Mouse (Mus musculus) lung, adult 2 months (tissue): ENCODE measurements around the gene Nat8f4.

ENCODE experiments used
- CTCF ChIP-seq: fragments of 200-500 bp; IDR thresholded peaks from 2 replicates; pipeline ENCODE4 v1.5.1; 2011; ENCODE audit warnings: mild to moderate bottlenecking, low read length, control low read depth; ENCODE audit not compliant: insufficient read depth
- POLR2A ChIP-seq: fragments of 200-500 bp; IDR thresholded peaks from 2 replicates; pipeline ENCODE4 v1.6.1; 2011; ENCODE audit warnings: low read depth, mild to moderate bottlenecking, control low read depth, low read length, borderline replicate concordance; ENCODE audit errors: extremely low read depth

GRCm38 (mm10) chr6:85911587-85911986 is 6.9 kb upstream of the Nat8f4 start, which contains the start of gene Tprkb:
- TF ChIP-seq CTCF (no peak), POLR2A (no peak)
